Mouse (Mus musculus): ENCODE results near the gene Bcl7a. TPM values are rescaled to one million over a fixed set of nuclear protein-coding genes. Genes with fewer than 3 reads are reported as not detected.

The Bcl7a gene
- 0.45 TPM for polyA plus RNA-seq (2014; fragmentation: Illumina TruSeq; extraction: RNeasy Lipid Tissue Mini Kit (QIAGEN cat#74804); ENCODE audit: low read depth, low replicate concordance)

GRCm38 (mm10) chr5:123343707-123344627 lies at the start of gene Bcl7a:
Gene Bcl7a, plus strand, starts transcription at chr5:123343834.

GRCm38 (mm10) chr5:123394303-123394956 lies 50.8 kb downstream of the Bcl7a start, which contains the start of gene Mlxip:
Gene Mlxip, plus strand, starts transcription at chr5:123394798.

Other genes starting within 250 kb of the Bcl7a start
- not detected for gene Rhof, start 211.1 kb upstream of the Bcl7a start, polyA plus RNA-seq (2014; fragmentation: Illumina TruSeq; extraction: RNeasy Lipid Tissue Mini Kit (QIAGEN cat#74804); ENCODE audit: low read depth, low replicate concordance)
- 2.2 TPM for gene Setd1b, start 201.6 kb upstream of the Bcl7a start, polyA plus RNA-seq (2014; fragmentation: Illumina TruSeq; extraction: RNeasy Lipid Tissue Mini Kit (QIAGEN cat#74804); ENCODE audit: low read depth, low replicate concordance)
- 4.8 TPM for gene Psmd9, start 174.4 kb upstream of the Bcl7a start, polyA plus RNA-seq (2014; fragmentation: Illumina TruSeq; extraction: RNeasy Lipid Tissue Mini Kit (QIAGEN cat#74804); ENCODE audit: low read depth, low replicate concordance)
- gene Hpd, start 161.1 kb upstream of the Bcl7a start, polyA plus RNA-seq (2014; fragmentation: Illumina TruSeq; extraction: RNeasy Lipid Tissue Mini Kit (QIAGEN cat#74804); ENCODE audit: low read depth, low replicate concordance), result not detected
- gene Wdr66, start 91.7 kb upstream of the Bcl7a start, polyA plus RNA-seq (2014; fragmentation: Illumina TruSeq; extraction: RNeasy Lipid Tissue Mini Kit (QIAGEN cat#74804); ENCODE audit: low read depth, low replicate concordance), result 27.8 TPM
- gene Mlxip, start 51.0 kb downstream of the Bcl7a start, polyA plus RNA-seq (2014; fragmentation: Illumina TruSeq; extraction: RNeasy Lipid Tissue Mini Kit (QIAGEN cat#74804); ENCODE audit: low read depth, low replicate concordance), result 5.7 TPM
- gene Lrrc43, start 145.5 kb downstream of the Bcl7a start, polyA plus RNA-seq (2014; fragmentation: Illumina TruSeq; extraction: RNeasy Lipid Tissue Mini Kit (QIAGEN cat#74804); ENCODE audit: low read depth, low replicate concordance), result 17.0 TPM
- 144 TPM for gene Il31, start 145.7 kb downstream of the Bcl7a start, polyA plus RNA-seq (2014; fragmentation: Illumina TruSeq; extraction: RNeasy Lipid Tissue Mini Kit (QIAGEN cat#74804); ENCODE audit: low read depth, low replicate concordance)
- gene B3gnt4, start 166.6 kb downstream of the Bcl7a start, polyA plus RNA-seq (2014; fragmentation: Illumina TruSeq; extraction: RNeasy Lipid Tissue Mini Kit (QIAGEN cat#74804); ENCODE audit: low read depth, low replicate concordance), result 0.73 TPM
- gene Diablo, start 180.3 kb downstream of the Bcl7a start, polyA plus RNA-seq (2014; fragmentation: Illumina TruSeq; extraction: RNeasy Lipid Tissue Mini Kit (QIAGEN cat#74804); ENCODE audit: low read depth, low replicate concordance), result 695 TPM
- gene Gm49027, start 181.7 kb downstream of the Bcl7a start, polyA plus RNA-seq (2014; fragmentation: Illumina TruSeq; extraction: RNeasy Lipid Tissue Mini Kit (QIAGEN cat#74804); ENCODE audit: low read depth, low replicate concordance), result not detected
- 6.0 TPM for gene Vps33a, start 229.2 kb downstream of the Bcl7a start, polyA plus RNA-seq (2014; fragmentation: Illumina TruSeq; extraction: RNeasy Lipid Tissue Mini Kit (QIAGEN cat#74804); ENCODE audit: low read depth, low replicate concordance)